Mouse (Mus musculus): ENCODE measurements around the gene Ajap1. TPM values are rescaled to one million over a fixed set of nuclear protein-coding genes. Genes with fewer than 3 reads are reported as not detected.

The Ajap1 gene
- total and polyA plus RNA-seq, 3 experiments = not detected

DNA sequence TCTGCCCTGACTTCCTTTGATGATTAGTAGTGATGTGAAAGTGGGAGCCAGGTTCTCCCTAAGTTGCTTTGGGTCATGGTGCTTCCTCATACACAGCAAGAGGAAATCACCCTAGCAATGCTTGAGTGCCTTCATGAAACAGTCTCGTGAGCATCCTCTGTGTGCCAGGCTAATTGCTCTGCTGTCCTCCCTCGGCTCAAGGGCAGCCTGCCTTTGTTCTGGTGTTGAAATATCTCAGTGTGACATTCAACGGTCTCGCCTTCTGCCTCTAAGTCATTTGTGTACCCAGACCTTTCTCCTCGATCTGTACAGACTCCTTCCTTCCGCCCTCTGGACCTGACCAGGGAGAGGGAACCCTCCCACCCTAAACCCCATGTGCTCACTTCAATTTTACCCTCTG, 31.5 kb upstream of the Ajap1 start:
- H3K4me3 ChIP-seq (ENCODE audit: control insufficient read depth in 1 of 2, insufficient read depth in 1 of 2, low read depth in 2 of 2, low read length in 2 of 2) = no peak overlapping the region
- H3K36me3 ChIP-seq (ENCODE audit: control insufficient read depth in 1 of 2, insufficient read depth in 2 of 2, low read length in 2 of 2) = no peaks in the 10 kb centered on the region
- no peak overlapping the region for H3K9ac ChIP-seq (ENCODE audit: control insufficient read depth, low read depth, low read length, poor library complexity, severe bottlenecking)
- no peaks in the 10 kb centered on the region for H3K27me3 ChIP-seq (ENCODE audit: control insufficient read depth in 1 of 2, insufficient read depth in 2 of 2, low read length in 2 of 2)
- no peaks in the 10 kb centered on the region for H3K4me1 ChIP-seq (ENCODE audit: control insufficient read depth in 1 of 2, insufficient read depth in 2 of 2, low read length in 2 of 2)
- no peak overlapping the region for H3K27ac ChIP-seq (ENCODE audit: control insufficient read depth, low read depth, low read length)
- H3K9me3 ChIP-seq (replicated peaks; ENCODE audit: insufficient read depth, low read length) = no peaks in the 10 kb centered on the region
- DNase-seq (ENCODE audit: low read depth, low spot score) = no peak
- H3K79me2 ChIP-seq (ENCODE audit: control insufficient read depth, insufficient read depth, low read length, poor library complexity) = no peaks in the 10 kb centered on the region
- TF ChIP-seq USF2 (IDR thresholded peaks at IDR 0.05; ENCODE audit: borderline replicate concordance in 1 of 2, insufficient read depth in 1 of 2, low read depth in 1 of 2, low read length in 2 of 2) = no peak
- no peak for TF ChIP-seq TBP (IDR thresholded peaks at IDR 0.05; ENCODE audit: low read depth, low read length)
- TF ChIP-seq EP300 (IDR thresholded peaks at IDR 0.05; ENCODE audit: low read depth in 1 of 2, low read length in 2 of 2) = no peak
- no peak for TF ChIP-seq ZKSCAN1 (IDR thresholded peaks at IDR 0.05; ENCODE audit: low read depth, low read length)
- no peak for TF ChIP-seq UBTF (IDR thresholded peaks at IDR 0.05; ENCODE audit: borderline replicate concordance, insufficient read depth, low read depth, low read length)
- no peak for TF ChIP-seq ETS1 (IDR thresholded peaks at IDR 0.05; ENCODE audit: low read depth, low read length)
- no peak for TF ChIP-seq ZMIZ1 (IDR thresholded peaks at IDR 0.05; ENCODE audit: low read depth, low read length)
- no peak for TF ChIP-seq SMC3 (IDR thresholded peaks at IDR 0.05; ENCODE audit: low read depth, low read length)
- TF ChIP-seq ZC3H11A (IDR thresholded peaks at IDR 0.05; ENCODE audit: low read depth, low read length) = no peak
- TF ChIP-seq MAX (IDR thresholded peaks at IDR 0.05; ENCODE audit: low read length) = no peak
- no peak for TF ChIP-seq MYB (IDR thresholded peaks at IDR 0.05; ENCODE audit: low read depth, low read length)
- no peak for TF ChIP-seq SIN3A (IDR thresholded peaks at IDR 0.05; ENCODE audit: low read length)
- no peak for TF ChIP-seq MAFK (IDR thresholded peaks at IDR 0.05; ENCODE audit: borderline replicate concordance, low read depth, low read length)

DNA sequence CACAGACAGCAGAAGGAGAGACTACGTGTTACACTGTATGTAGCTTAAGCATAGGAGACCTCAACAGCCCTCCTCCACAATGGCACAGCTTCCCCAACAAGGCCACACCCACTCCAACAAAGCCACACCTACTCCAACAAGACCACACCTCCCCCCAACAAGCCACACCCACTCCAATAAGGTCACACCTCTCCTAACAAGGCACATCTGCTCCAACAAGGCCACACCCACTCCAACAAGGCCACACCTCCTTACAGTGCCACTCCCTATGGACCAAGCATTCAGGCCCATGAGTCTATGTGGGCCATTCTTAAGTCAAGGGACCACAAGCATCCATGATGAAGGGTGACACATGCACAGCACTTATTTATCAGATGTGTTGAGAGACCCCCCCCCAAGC, 28.9 kb upstream of the Ajap1 start:
- H3K9me3 ChIP-seq (replicated peaks; ENCODE audit: insufficient read depth, low read length) = no peaks in the 10 kb centered on the region
- no peak overlapping the region for H3K27ac ChIP-seq (ENCODE audit: control insufficient read depth, low read depth, low read length)
- H3K27me3 ChIP-seq (ENCODE audit: control insufficient read depth in 1 of 2, insufficient read depth in 2 of 2, low read length in 2 of 2) = no peaks in the 10 kb centered on the region
- H3K4me3 ChIP-seq (ENCODE audit: control insufficient read depth in 1 of 2, insufficient read depth in 1 of 2, low read depth in 2 of 2, low read length in 2 of 2) = no peak overlapping the region
- H3K36me3 ChIP-seq (ENCODE audit: control insufficient read depth in 1 of 2, insufficient read depth in 2 of 2, low read length in 2 of 2) = no peaks in the 10 kb centered on the region
- H3K9ac ChIP-seq (ENCODE audit: control insufficient read depth, low read depth, low read length, poor library complexity, severe bottlenecking) = no peak overlapping the region
- no peaks in the 10 kb centered on the region for H3K4me1 ChIP-seq (ENCODE audit: control insufficient read depth in 1 of 2, insufficient read depth in 2 of 2, low read length in 2 of 2)
- H3K79me2 ChIP-seq (ENCODE audit: control insufficient read depth, insufficient read depth, low read length, poor library complexity) = no peaks in the 10 kb centered on the region
- DNase-seq (ENCODE audit: low read depth, low spot score) = no peak
- TF ChIP-seq ZKSCAN1 (IDR thresholded peaks at IDR 0.05; ENCODE audit: low read depth, low read length) (no peak), POLR2AphosphoS5 (IDR thresholded peaks at IDR 0.05; ENCODE audit: borderline replicate concordance, low read depth, low read length) (no peak), CHD1 (IDR thresholded peaks at IDR 0.05; ENCODE audit: low read depth, low read length) (no peak), USF2 (IDR thresholded peaks at IDR 0.05; ENCODE audit: borderline replicate concordance in 1 of 2, insufficient read depth in 1 of 2, low read depth in 1 of 2, low read length in 2 of 2) (no peak), ZNF384 (IDR thresholded peaks at IDR 0.05; ENCODE audit: low read depth, low read length) (no peak), GABPA (IDR thresholded peaks at IDR 0.05; ENCODE audit: low read depth, low read length) (no peak)
